Mouse (Mus musculus): ENCODE measurements around the gene Dnah7b. TPM values are rescaled to one million over a fixed set of nuclear protein-coding genes. Genes with fewer than 3 reads are reported as not detected.
"Not testable (repeated sequence)": the region's sequence is repeated elsewhere in the genome, so short reads cannot be mapped to it uniquely, and the experiment has no call there.

Gene Dnah7b
- polyA plus RNA-seq, 1 experiment from 2014 or later: 2.3 TPM

GRCm38 (mm10) chr1:46268841-46269240 lies 202.7 kb downstream of the Dnah7b start:
- not testable (repeated sequence) for ATAC-seq (replicated peaks; ENCODE audit: low FRiP score); H3K27ac ChIP-seq (ENCODE audit: low read depth, low read length); H3K9ac ChIP-seq (ENCODE audit: low read length); DNase-seq (ENCODE audit: low spot score); H3K4me3 ChIP-seq (ENCODE audit: low read depth, low read length); H3K27me3 ChIP-seq (ENCODE audit: control insufficient read depth, insufficient read depth, low read length); H3K9me3 ChIP-seq (ENCODE audit: control insufficient read depth, low read length); H3K36me3 ChIP-seq (ENCODE audit: control insufficient read depth, insufficient read depth, low read length); H3K4me1 ChIP-seq (replicated peaks; ENCODE audit: control insufficient read depth, insufficient read depth, low read length); H3K4me2 ChIP-seq (ENCODE audit: low read depth, low read length, severe bottlenecking)
- WGBS: 81% methylated on average over 2 of the region's 2 CpGs

- H3K4me2 ChIP-seq (ENCODE audit: low read depth, low read length, severe bottlenecking): no peak overlapping the region
- no peaks in the 10 kb centered on the region for H3K9me3 ChIP-seq (ENCODE audit: control insufficient read depth, low read length)
- DNase-seq (ENCODE audit: low spot score) (no peak), ATAC-seq (replicated peaks; ENCODE audit: low FRiP score) (no peak)
- no peak overlapping the region for H3K27ac ChIP-seq (ENCODE audit: low read depth, low read length)
- WGBS: 81% methylated on average over 12 of the region's 12 CpGs
- no peak overlapping the region for H3K9ac ChIP-seq (ENCODE audit: low read length)
- no peaks in the 10 kb centered on the region for H3K27me3 ChIP-seq (ENCODE audit: control insufficient read depth, insufficient read depth, low read length)
- H3K4me3 ChIP-seq (ENCODE audit: low read depth, low read length): no peak overlapping the region
- no peaks in the 10 kb centered on the region for H3K4me1 ChIP-seq (replicated peaks; ENCODE audit: control insufficient read depth, insufficient read depth, low read length)
- H3K36me3 ChIP-seq (ENCODE audit: control insufficient read depth, insufficient read depth, low read length): no peaks in the 10 kb centered on the region
Observed at GRCm38 (mm10) chr1:46271927-46272326, 205.8 kb downstream of the Dnah7b start.

GRCm38 (mm10) chr1:46278057-46278910 lies 212.2 kb downstream of the Dnah7b start:
- H3K9ac ChIP-seq (ENCODE audit: low read length); H3K36me3 ChIP-seq (ENCODE audit: control insufficient read depth, insufficient read depth, low read length); ATAC-seq (replicated peaks; ENCODE audit: low FRiP score); H3K4me2 ChIP-seq (ENCODE audit: low read depth, low read length, severe bottlenecking); H3K4me1 ChIP-seq (replicated peaks; ENCODE audit: control insufficient read depth, insufficient read depth, low read length); H3K9me3 ChIP-seq (ENCODE audit: control insufficient read depth, low read length); H3K4me3 ChIP-seq (ENCODE audit: low read depth, low read length); DNase-seq (ENCODE audit: low spot score); H3K27ac ChIP-seq (ENCODE audit: low read depth, low read length); H3K27me3 ChIP-seq (ENCODE audit: control insufficient read depth, insufficient read depth, low read length): not testable (repeated sequence)
- WGBS: 89% methylated on average over 2 of the region's 2 CpGs

DNA sequence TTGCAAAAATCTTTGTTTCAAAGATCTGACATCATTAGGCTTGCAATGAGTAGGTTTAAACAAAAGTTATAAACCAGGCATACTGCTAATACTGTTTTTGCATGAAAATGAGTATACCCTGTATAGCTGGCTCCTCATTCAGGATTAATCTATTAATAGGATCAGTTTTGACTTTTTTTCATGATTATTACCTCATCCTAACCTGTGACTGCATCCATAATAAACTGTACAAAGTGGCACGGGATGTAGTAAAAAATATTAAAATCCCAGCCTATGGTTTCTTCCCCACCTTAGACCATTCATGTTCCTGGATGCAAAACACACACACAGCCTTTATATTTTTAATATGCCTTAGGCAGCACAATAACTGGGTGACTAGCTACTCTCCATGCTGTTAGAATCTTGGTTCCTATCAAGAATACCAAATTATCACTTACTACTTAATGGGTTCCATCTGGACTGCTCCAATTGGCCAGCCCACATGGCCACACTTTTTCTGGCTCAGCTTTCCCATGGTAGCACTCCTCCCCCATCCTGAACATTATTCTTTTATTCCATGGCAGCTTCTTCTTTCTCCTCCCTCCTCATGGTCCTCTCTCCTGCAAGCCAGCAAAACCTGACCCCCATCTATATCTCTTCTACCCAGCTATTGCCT lies 212.9 kb downstream of the Dnah7b start:
- not testable (repeated sequence) for DNase-seq (ENCODE audit: low spot score); H3K27ac ChIP-seq (ENCODE audit: low read depth, low read length); H3K9me3 ChIP-seq (ENCODE audit: control insufficient read depth, low read length); H3K4me1 ChIP-seq (replicated peaks; ENCODE audit: control insufficient read depth, insufficient read depth, low read length); H3K36me3 ChIP-seq (ENCODE audit: control insufficient read depth, insufficient read depth, low read length); H3K9ac ChIP-seq (ENCODE audit: low read length); H3K4me2 ChIP-seq (ENCODE audit: low read depth, low read length, severe bottlenecking); H3K4me3 ChIP-seq (ENCODE audit: low read depth, low read length); H3K27me3 ChIP-seq (ENCODE audit: control insufficient read depth, insufficient read depth, low read length); ATAC-seq (replicated peaks; ENCODE audit: low FRiP score)
- 90% methylated on average over 1 of the region's 1 CpGs for WGBS

- not testable (repeated sequence) for H3K36me3 ChIP-seq (ENCODE audit: control insufficient read depth, insufficient read depth, low read length); H3K4me1 ChIP-seq (replicated peaks; ENCODE audit: control insufficient read depth, insufficient read depth, low read length); H3K4me2 ChIP-seq (ENCODE audit: low read depth, low read length, severe bottlenecking); H3K27ac ChIP-seq (ENCODE audit: low read depth, low read length); H3K9ac ChIP-seq (ENCODE audit: low read length); H3K4me3 ChIP-seq (ENCODE audit: low read depth, low read length); H3K9me3 ChIP-seq (ENCODE audit: control insufficient read depth, low read length); H3K27me3 ChIP-seq (ENCODE audit: control insufficient read depth, insufficient read depth, low read length); DNase-seq (ENCODE audit: low spot score)
- ATAC-seq (replicated peaks; ENCODE audit: low FRiP score): 0 out of 2 replicates have a peak, but pooled peaks have one; percentile 24
- 42% methylated on average over 2 of the region's 2 CpGs for WGBS
Observed at GRCm38 (mm10) chr1:46294451-46294850, 228.3 kb downstream of the Dnah7b start.

DNA sequence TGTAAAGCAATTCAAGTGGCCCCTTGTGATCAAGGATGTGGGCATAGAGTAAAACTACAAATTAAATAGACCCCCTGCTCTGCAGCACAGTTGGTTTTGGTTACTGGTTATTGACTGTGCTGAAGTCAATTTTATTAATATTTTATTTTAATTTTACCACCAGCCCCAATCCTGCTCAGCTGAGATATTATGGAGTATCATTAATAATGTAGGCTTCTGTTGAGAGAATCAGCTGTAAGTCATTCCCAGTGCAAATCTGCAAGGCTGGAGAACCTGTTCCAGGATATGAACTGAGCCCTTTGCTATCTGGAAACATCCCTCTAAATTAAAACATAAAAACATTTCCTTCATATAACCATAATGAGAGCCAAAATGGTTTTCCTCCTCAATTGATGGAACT lies 259.8 kb downstream of the Dnah7b start:
- H3K4me2 ChIP-seq (ENCODE audit: low read depth, low read length, severe bottlenecking); H3K9ac ChIP-seq (ENCODE audit: low read length); H3K36me3 ChIP-seq (ENCODE audit: control insufficient read depth, insufficient read depth, low read length); H3K4me1 ChIP-seq (replicated peaks; ENCODE audit: control insufficient read depth, insufficient read depth, low read length); ATAC-seq (replicated peaks; ENCODE audit: low FRiP score); H3K27ac ChIP-seq (ENCODE audit: low read depth, low read length); DNase-seq (ENCODE audit: low spot score); H3K9me3 ChIP-seq (ENCODE audit: control insufficient read depth, low read length); H3K27me3 ChIP-seq (ENCODE audit: control insufficient read depth, insufficient read depth, low read length); H3K4me3 ChIP-seq (ENCODE audit: low read depth, low read length): not testable (repeated sequence)

GRCm38 (mm10) chr1:46345301-46345700 lies 279.2 kb downstream of the Dnah7b start:
- H3K4me1 ChIP-seq (replicated peaks; ENCODE audit: control insufficient read depth, insufficient read depth, low read length); ATAC-seq (replicated peaks; ENCODE audit: low FRiP score); H3K27me3 ChIP-seq (ENCODE audit: control insufficient read depth, insufficient read depth, low read length): not testable (repeated sequence)

GRCm38 (mm10) chr1:46380641-46381040 lies 314.5 kb downstream of the Dnah7b start:
- not testable (repeated sequence) for H3K27me3 ChIP-seq (ENCODE audit: control insufficient read depth, insufficient read depth, low read length); DNase-seq (ENCODE audit: low spot score); H3K9ac ChIP-seq (ENCODE audit: low read length); H3K36me3 ChIP-seq (ENCODE audit: control insufficient read depth, insufficient read depth, low read length); H3K9me3 ChIP-seq (ENCODE audit: control insufficient read depth, low read length); H3K4me1 ChIP-seq (replicated peaks; ENCODE audit: control insufficient read depth, insufficient read depth, low read length); H3K27ac ChIP-seq (ENCODE audit: low read depth, low read length); ATAC-seq (replicated peaks; ENCODE audit: low FRiP score); H3K4me3 ChIP-seq (ENCODE audit: low read depth, low read length); H3K4me2 ChIP-seq (ENCODE audit: low read depth, low read length, severe bottlenecking)
- WGBS: 88% methylated on average over 3 of the region's 3 CpGs

More at GRCm38 (mm10) chr1:46345301-46345700, 279.2 kb downstream of the Dnah7b start:
- H3K9me3 ChIP-seq (ENCODE audit: control insufficient read depth, low read length); H3K4me3 ChIP-seq (ENCODE audit: low read depth, low read length); H3K4me2 ChIP-seq (ENCODE audit: low read depth, low read length, severe bottlenecking); DNase-seq (ENCODE audit: low spot score); H3K36me3 ChIP-seq (ENCODE audit: control insufficient read depth, insufficient read depth, low read length); H3K9ac ChIP-seq (ENCODE audit: low read length); H3K27ac ChIP-seq (ENCODE audit: low read depth, low read length): not testable (repeated sequence)
- WGBS: 90% methylated on average over 3 of the region's 3 CpGs

Measured in forebrain, embryonic 11.5 days (tissue).